Mouse (Mus musculus) small intestine, adult 10 weeks (tissue): ENCODE results near the gene 1110032F04Rik. TPM values are rescaled to one million over a fixed set of nuclear protein-coding genes. Genes with fewer than 3 reads are reported as not detected.

Experiments
- polyA plus RNA-seq: library from polyadenylated mRNA; stranded (reverse); fragments of 350-450 nt; fragmentation: Illumina TruSeq; extraction: RNeasy Lipid Tissue Mini Kit (QIAGEN cat#74804); gene quantifications from one replicate; pipeline ENCODE4 v1.2.3, GENCODE M21; 2014; ENCODE audit warnings: low replicate concordance

1110032F04Rik gene
- polyA plus RNA-seq = 1.0 TPM

GRCm38 (mm10) chr3:68869211-68869690, at the start of gene 1110032F04Rik:
Gene 1110032F04Rik, plus strand, starts transcription at chr3:68869586.

Other genes starting within 250 kb of the 1110032F04Rik start
- not detected for gene Il12a, start 178.9 kb upstream of the 1110032F04Rik start, polyA plus RNA-seq
- gene Ift80, start 135.0 kb downstream of the 1110032F04Rik start, polyA plus RNA-seq = 8.4 TPM
- 174 TPM for gene Smc4, start 135.2 kb downstream of the 1110032F04Rik start, polyA plus RNA-seq
- 47.0 TPM for gene Trim59, start 175.2 kb downstream of the 1110032F04Rik start, polyA plus RNA-seq